Mouse (Mus musculus): ENCODE measurements around the gene 6430531B16Rik.

DNA sequence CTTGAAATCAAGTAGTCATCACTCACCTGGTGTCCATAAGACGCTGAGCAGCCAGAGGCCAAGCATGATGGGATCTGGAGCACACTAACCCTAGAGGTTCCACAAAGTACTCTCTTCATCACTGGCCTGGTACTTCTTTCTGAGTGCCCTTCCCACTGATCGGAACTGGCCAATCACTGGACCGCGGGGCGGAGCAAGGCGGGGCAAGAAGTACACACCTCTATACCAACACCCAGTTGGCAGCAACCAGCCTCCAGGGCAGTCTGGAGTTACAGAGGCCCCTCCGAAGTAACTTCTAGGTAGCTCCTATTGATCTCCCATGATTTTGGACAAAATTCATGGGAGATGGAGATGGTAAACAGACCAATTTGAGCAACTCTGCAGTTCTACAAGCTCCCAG lies 13.9 kb upstream of the 6430531B16Rik start, which contains the start of gene Adam8:
- no peak for TF ChIP-seq CTCF (IDR thresholded peaks at IDR 0.05; ENCODE audit: low read depth)
- no peak for TF ChIP-seq EP300 (IDR thresholded peaks at IDR 0.05; ENCODE audit: low read depth)
